Mouse (Mus musculus): ENCODE measurements around the gene Gm35549. TPM values are rescaled to one million over a fixed set of nuclear protein-coding genes. Genes with fewer than 3 reads are reported as not detected.
"Not testable (repeated sequence)": the region's sequence is repeated elsewhere in the genome, so short reads cannot be mapped to it uniquely, and the experiment has no call there.

Gene Gm35549
- polyA plus RNA-seq, 1 experiment from 2014 or later = 0.56 TPM

DNA sequence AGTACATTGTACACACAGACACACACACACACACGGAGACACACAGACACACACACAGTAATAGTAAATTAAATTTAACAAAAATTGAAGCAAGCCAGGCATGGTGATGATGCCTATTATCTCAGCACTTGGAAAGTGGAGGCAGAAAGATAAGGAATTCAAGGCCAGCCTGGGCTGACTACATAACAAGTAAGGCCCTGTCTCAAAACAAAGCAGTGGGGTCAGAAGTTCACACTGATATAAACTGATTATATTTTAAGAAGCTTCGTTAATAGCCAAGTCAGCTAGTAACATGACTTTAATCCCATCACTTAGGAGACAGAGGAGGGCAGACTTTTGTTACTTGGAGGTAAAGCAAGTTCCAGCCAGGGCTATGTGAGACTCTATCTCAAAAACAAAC is 19.9 kb upstream of the Gm35549 start:
- no peaks in the 10 kb centered on the region for H3K27me3 ChIP-seq (ENCODE audit: control insufficient read depth, insufficient read depth, low read length)
- 88% methylated on average over 2 of the region's 2 CpGs for WGBS
- ATAC-seq (ENCODE audit: low FRiP score) = no peak
- H3K4me2 ChIP-seq (replicated peaks) = peak overlapping the region; percentile 19; the same call in 1 of the 2 replicates
- peaks cover 41% of the 10 kb centered on the region for H3K36me3 ChIP-seq (replicated peaks; ENCODE audit: control insufficient read depth, insufficient read depth)
- no peak for DNase-seq (ENCODE audit: low spot score)
- peaks cover 9% of the 10 kb centered on the region; the same call in 1 of the 2 replicates for H3K9me3 ChIP-seq (ENCODE audit: control insufficient read depth, low read length)
- H3K27ac ChIP-seq = no peak overlapping the region
- H3K4me1 ChIP-seq (replicated peaks; ENCODE audit: control insufficient read depth, insufficient read depth, low read length) = peaks cover 9% of the 10 kb centered on the region
- no peak overlapping the region for H3K9ac ChIP-seq
- H3K4me3 ChIP-seq (replicated peaks; ENCODE audit: low read length) = no peak overlapping the region

DNA sequence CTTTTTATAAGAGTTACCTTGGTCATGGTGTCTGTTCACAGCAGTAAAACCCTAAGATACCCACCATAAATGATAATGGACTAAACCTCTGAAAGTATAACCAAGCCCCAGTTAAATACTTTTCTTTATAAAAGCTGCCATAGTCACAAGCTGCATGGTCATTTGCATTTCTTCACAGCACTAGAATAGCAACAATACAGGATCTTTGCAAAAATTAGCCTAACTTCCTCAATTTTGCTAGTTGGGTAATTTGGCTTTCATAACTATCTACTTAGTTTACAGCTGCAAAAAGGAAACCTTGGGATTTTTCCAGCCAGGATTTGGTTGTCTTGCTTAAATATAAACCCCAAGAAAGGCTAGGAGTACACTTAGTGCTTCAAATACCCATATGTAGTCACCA is 16.9 kb upstream of the Gm35549 start:
- H3K27ac ChIP-seq = no peak overlapping the region
- H3K4me3 ChIP-seq (replicated peaks; ENCODE audit: low read length) = no peak overlapping the region
- ATAC-seq (ENCODE audit: low FRiP score) (no peak), DNase-seq (ENCODE audit: low spot score) (no peak)
- H3K9ac ChIP-seq = no peak overlapping the region
- peaks cover 68% of the 10 kb centered on the region for H3K36me3 ChIP-seq (replicated peaks; ENCODE audit: control insufficient read depth, insufficient read depth)
- H3K4me2 ChIP-seq (replicated peaks) = no peak overlapping the region
- no peaks in the 10 kb centered on the region for H3K9me3 ChIP-seq (ENCODE audit: control insufficient read depth, low read length)
- no peaks in the 10 kb centered on the region for H3K27me3 ChIP-seq (ENCODE audit: control insufficient read depth, insufficient read depth, low read length)
- H3K4me1 ChIP-seq (replicated peaks; ENCODE audit: control insufficient read depth, insufficient read depth, low read length) = peaks cover 9% of the 10 kb centered on the region

DNA sequence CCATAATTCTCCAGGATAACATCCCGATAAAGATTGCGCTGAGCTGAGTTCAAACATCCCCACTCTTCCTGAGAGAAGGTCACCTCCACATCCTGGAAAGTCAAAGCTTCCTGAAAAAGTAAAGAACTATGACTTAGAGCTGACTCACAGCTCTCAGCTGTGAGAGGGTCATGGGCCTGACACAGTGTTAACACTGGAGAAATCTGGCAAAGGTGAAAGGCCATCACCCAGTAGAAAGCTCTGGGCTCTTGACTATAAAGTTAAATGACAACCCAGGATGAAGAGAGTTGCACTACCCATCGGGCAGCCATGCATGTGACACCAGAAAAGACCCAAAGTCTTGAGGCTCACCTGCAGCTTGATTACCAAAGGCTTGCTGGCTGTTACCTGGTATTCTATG is 12.9 kb upstream of the Gm35549 start:
- H3K9me3 ChIP-seq (ENCODE audit: control insufficient read depth, low read length) = no peaks in the 10 kb centered on the region

DNA sequence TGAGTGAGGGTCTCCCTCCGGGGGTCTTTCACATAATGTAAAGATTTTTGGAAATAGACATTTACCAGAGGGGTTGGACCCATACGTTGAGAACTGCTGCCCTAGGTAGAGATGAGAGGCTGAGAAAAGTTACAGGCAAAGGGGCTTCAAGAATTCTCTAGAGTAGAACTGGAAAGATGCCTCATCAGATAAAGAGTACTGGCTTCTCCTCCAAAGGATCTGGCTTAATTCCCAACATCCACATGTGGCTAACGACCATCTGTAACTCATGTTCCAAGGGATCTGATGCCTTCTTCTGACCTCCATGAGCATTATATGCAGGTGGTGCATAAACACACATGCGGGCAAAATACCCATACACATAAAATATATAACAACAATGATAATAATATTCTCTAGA is 11.8 kb upstream of the Gm35549 start:
- ATAC-seq (ENCODE audit: low FRiP score) (no peak), DNase-seq (ENCODE audit: low spot score) (no peak)
- Histone ChIP-seq H3K4me3 (replicated peaks; ENCODE audit: low read length) (no peak overlapping the region), H3K9ac (no peak overlapping the region), H3K36me3 (replicated peaks; ENCODE audit: control insufficient read depth, insufficient read depth) (peaks cover 94% of the 10 kb centered on the region), H3K4me2 (replicated peaks) (no peak overlapping the region), H3K27me3 (ENCODE audit: control insufficient read depth, insufficient read depth, low read length) (no peaks in the 10 kb centered on the region), H3K4me1 (replicated peaks; ENCODE audit: control insufficient read depth, insufficient read depth, low read length) (no peaks in the 10 kb centered on the region), H3K9me3 (ENCODE audit: control insufficient read depth, low read length) (no peaks in the 10 kb centered on the region), H3K27ac (no peak overlapping the region)
- WGBS = 97% methylated on average over 4 of the region's 4 CpGs

More for the DNA sequence above, 12.9 kb upstream of the Gm35549 start:
- no peaks in the 10 kb centered on the region for H3K4me1 ChIP-seq (replicated peaks; ENCODE audit: control insufficient read depth, insufficient read depth, low read length)
- H3K36me3 ChIP-seq (replicated peaks; ENCODE audit: control insufficient read depth, insufficient read depth) = peaks cover 94% of the 10 kb centered on the region
- no peak overlapping the region for H3K27ac ChIP-seq
- H3K27me3 ChIP-seq (ENCODE audit: control insufficient read depth, insufficient read depth, low read length) = no peaks in the 10 kb centered on the region
- DNase-seq (ENCODE audit: low spot score) (no peak), ATAC-seq (ENCODE audit: low FRiP score) (no peak)
- H3K4me2 ChIP-seq (replicated peaks) = no peak overlapping the region
- 96% methylated on average over 3 of the region's 3 CpGs for WGBS
- no peak overlapping the region for H3K4me3 ChIP-seq (replicated peaks; ENCODE audit: low read length)
- no peak overlapping the region for H3K9ac ChIP-seq

DNA sequence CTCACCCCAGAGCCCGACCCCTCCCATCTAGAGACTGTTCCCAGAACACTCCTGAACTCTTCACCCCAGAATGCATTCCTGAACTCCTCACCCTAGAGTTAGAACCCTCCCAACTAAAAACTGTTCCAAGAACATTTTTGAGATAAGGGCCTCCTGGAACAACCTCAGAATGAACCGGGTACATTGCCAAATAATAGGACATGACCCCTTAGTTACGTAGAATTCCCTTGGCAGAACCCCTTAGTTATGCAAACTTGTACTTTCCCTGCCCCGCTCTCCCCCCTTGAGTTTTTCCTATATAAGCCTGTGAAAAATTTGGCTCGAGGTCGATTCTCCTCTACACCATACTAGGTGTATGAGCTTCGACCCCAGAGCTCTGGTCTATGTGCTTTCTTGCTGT is 11.3 kb upstream of the Gm35549 start:
- H3K9ac ChIP-seq; H3K9me3 ChIP-seq (ENCODE audit: control insufficient read depth, low read length); ATAC-seq (ENCODE audit: low FRiP score); H3K4me3 ChIP-seq (replicated peaks; ENCODE audit: low read length); H3K27me3 ChIP-seq (ENCODE audit: control insufficient read depth, insufficient read depth, low read length); H3K4me1 ChIP-seq (replicated peaks; ENCODE audit: control insufficient read depth, insufficient read depth, low read length); H3K27ac ChIP-seq; DNase-seq (ENCODE audit: low spot score); H3K4me2 ChIP-seq (replicated peaks): not testable (repeated sequence)
- H3K36me3 ChIP-seq (replicated peaks; ENCODE audit: control insufficient read depth, insufficient read depth) = peaks cover 94% of the 10 kb centered on the region
- 92% methylated on average over 2 of the region's 7 CpGs for WGBS

DNA sequence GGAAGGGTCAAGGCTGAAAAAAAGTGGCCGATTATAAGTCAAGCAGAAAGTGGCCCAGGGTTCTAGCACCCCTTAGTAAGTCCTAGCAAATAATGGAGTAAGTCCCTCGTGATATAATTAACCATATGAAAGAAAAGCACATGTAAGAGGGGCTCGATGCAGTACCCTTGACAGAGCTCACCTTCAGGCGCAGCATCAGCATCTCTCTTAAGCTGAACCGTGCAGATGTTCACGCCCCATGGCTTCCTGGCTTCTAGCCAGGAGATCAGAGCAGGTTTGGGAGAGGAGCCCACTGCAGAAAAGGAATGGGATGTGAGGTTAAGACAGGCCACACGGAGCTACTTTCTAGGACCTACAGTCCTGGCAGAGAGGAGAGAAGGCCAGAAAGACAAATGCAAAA is 10.7 kb upstream of the Gm35549 start:
- H3K27ac ChIP-seq = no peak overlapping the region
- 94% methylated on average over 7 of the region's 7 CpGs for WGBS
- no peak for DNase-seq (ENCODE audit: low spot score)

DNA sequence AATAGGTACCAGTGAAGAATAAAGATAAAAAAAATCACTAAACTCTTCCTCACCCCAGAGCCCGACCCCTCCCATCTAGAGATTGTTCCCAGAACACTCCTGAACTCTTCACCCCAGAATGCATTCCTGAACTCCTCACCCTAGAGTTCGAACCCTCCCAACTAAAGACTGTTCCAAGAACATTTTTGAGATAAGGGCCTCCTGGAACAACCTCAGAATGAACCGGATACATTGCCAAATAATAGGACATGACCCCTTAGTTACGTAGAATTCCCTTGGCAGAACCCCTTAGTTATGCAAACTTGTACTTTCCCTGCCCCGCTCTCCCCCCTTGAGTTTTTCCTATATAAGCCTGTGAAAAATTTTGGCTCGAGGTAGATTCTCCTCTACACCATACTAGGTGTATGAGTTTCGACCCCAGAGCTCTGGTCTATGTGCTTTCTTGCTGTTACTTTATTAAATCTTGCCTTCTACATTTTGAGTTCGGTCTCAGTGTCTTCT is 4.0 kb upstream of the Gm35549 start:
- DNase-seq (ENCODE audit: low spot score); H3K9ac ChIP-seq; H3K4me1 ChIP-seq (replicated peaks; ENCODE audit: control insufficient read depth, insufficient read depth, low read length); H3K9me3 ChIP-seq (ENCODE audit: control insufficient read depth, low read length); H3K27me3 ChIP-seq (ENCODE audit: control insufficient read depth, insufficient read depth, low read length); ATAC-seq (ENCODE audit: low FRiP score); H3K27ac ChIP-seq; H3K4me3 ChIP-seq (replicated peaks; ENCODE audit: low read length); H3K4me2 ChIP-seq (replicated peaks): not testable (repeated sequence)
- peaks cover 47% of the 10 kb centered on the region for H3K36me3 ChIP-seq (replicated peaks; ENCODE audit: control insufficient read depth, insufficient read depth)
- WGBS = 99% methylated on average over 7 of the region's 8 CpGs

More for the DNA sequence above, 10.7 kb upstream of the Gm35549 start:
- no peak overlapping the region for H3K4me2 ChIP-seq (replicated peaks)
- H3K4me1 ChIP-seq (replicated peaks; ENCODE audit: control insufficient read depth, insufficient read depth, low read length) = no peaks in the 10 kb centered on the region
- H3K9ac ChIP-seq = no peak overlapping the region
- no peaks in the 10 kb centered on the region for H3K27me3 ChIP-seq (ENCODE audit: control insufficient read depth, insufficient read depth, low read length)
- peaks cover 94% of the 10 kb centered on the region for H3K36me3 ChIP-seq (replicated peaks; ENCODE audit: control insufficient read depth, insufficient read depth)
- no peak for ATAC-seq (ENCODE audit: low FRiP score)
- no peak overlapping the region for H3K4me3 ChIP-seq (replicated peaks; ENCODE audit: low read length)
- no peaks in the 10 kb centered on the region for H3K9me3 ChIP-seq (ENCODE audit: control insufficient read depth, low read length)

DNA sequence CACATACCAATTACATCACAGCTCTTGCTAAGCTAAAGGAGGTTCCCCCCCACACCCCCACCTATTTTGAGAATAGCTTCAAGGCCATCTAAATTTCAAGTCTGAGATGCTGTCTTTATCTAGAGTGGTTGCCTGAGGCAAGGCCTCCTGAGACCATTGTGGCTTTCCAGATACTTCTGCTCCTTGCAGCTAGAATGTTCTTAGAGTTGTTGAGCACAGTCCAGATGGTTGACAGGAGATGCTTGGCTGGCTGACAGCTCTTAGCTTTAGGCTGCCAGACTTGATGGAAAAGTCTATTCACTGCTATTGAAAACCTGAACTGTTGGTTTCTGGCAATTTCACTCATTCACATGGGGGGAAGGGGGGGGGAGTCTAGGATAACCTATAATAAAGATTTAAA is 2.3 kb upstream of the Gm35549 start:
- no peaks in the 10 kb centered on the region for H3K27me3 ChIP-seq (ENCODE audit: control insufficient read depth, insufficient read depth, low read length)
- H3K4me3 ChIP-seq (replicated peaks; ENCODE audit: low read length) = no peak overlapping the region
- H3K4me2 ChIP-seq (replicated peaks) = no peak overlapping the region
- H3K9me3 ChIP-seq (ENCODE audit: control insufficient read depth, low read length) = 0 out of 2 replicates have a peak, but pooled peaks cover 4% of the 10 kb centered on the region
- no peak overlapping the region for H3K9ac ChIP-seq
- no peaks in the 10 kb centered on the region for H3K4me1 ChIP-seq (replicated peaks; ENCODE audit: control insufficient read depth, insufficient read depth, low read length)
- H3K27ac ChIP-seq = no peak overlapping the region
- ATAC-seq (ENCODE audit: low FRiP score) (no peak), DNase-seq (ENCODE audit: low spot score) (no peak)
- H3K36me3 ChIP-seq (replicated peaks; ENCODE audit: control insufficient read depth, insufficient read depth) = peaks cover 30% of the 10 kb centered on the region

DNA sequence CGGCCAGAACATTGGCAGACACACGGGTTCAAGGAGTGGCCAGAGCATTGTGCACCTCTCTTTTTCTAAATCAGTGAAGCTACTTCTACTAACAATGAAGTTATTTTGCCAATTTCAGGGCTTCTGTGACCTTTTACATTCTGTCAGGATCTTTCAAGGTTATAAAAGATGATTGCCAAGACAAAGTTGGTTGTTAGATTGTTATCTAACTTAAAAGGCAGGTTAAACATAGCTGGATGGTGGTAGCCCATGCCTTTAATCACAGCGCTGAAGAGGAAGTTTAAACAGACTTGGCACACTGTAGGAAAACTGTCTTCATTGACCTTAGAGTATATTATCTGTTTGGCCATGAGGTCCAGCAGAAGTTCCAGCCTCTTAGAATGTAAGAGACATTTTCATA is 1.8 kb upstream of the Gm35549 start:
- WGBS = 93% methylated on average over 3 of the region's 3 CpGs

DNA sequence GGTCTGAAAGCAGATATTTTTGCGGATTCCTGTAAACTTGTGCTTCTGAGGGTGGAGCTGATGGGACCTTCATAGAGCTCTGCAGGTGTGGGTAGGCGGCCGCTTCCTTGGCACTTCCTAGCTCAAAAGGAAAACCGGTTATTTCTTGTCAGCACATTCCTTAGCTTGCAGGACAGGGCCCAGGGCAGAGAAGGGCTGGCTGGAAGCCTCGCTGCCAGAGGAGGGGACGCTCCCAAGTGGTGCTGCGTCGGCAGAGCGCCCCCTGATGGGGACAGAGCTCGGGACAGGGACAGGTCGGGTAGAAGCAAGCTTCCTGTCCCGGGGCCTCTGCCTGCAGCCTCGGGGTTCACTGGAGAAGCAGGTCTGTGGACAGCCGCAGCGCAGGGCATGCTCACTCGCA is 6.2 kb downstream of the Gm35549 start:
- H3K4me3 ChIP-seq (replicated peaks; ENCODE audit: low read length) = no peak overlapping the region
- no peak for ATAC-seq (ENCODE audit: low FRiP score)

More for the DNA sequence above, 1.8 kb upstream of the Gm35549 start:
- H3K27ac ChIP-seq = no peak overlapping the region
- H3K36me3 ChIP-seq (replicated peaks; ENCODE audit: control insufficient read depth, insufficient read depth) = peaks cover 25% of the 10 kb centered on the region
- 0 out of 2 replicates have a peak, but pooled peaks cover 4% of the 10 kb centered on the region for H3K9me3 ChIP-seq (ENCODE audit: control insufficient read depth, low read length)
- H3K27me3 ChIP-seq (ENCODE audit: control insufficient read depth, insufficient read depth, low read length) = no peaks in the 10 kb centered on the region
- H3K4me2 ChIP-seq (replicated peaks) = no peak overlapping the region
- DNase-seq (ENCODE audit: low spot score) = no peak
- ATAC-seq (ENCODE audit: low FRiP score) = no peak
- no peak overlapping the region for H3K4me3 ChIP-seq (replicated peaks; ENCODE audit: low read length)
- H3K4me1 ChIP-seq (replicated peaks; ENCODE audit: control insufficient read depth, insufficient read depth, low read length) = no peaks in the 10 kb centered on the region
- H3K9ac ChIP-seq = no peak overlapping the region

More for the DNA sequence above, 6.2 kb downstream of the Gm35549 start:
- Histone ChIP-seq H3K9ac (no peak overlapping the region), H3K36me3 (replicated peaks; ENCODE audit: control insufficient read depth, insufficient read depth) (peaks cover 21% of the 10 kb centered on the region), H3K9me3 (ENCODE audit: control insufficient read depth, low read length) (no peaks in the 10 kb centered on the region), H3K4me1 (replicated peaks; ENCODE audit: control insufficient read depth, insufficient read depth, low read length) (no peaks in the 10 kb centered on the region), H3K27me3 (ENCODE audit: control insufficient read depth, insufficient read depth, low read length) (no peaks in the 10 kb centered on the region), H3K4me2 (replicated peaks) (no peak overlapping the region), H3K27ac (no peak overlapping the region)
- DNase-seq (ENCODE audit: low spot score) = no peak
- WGBS = 35% methylated on average over 16 of the region's 16 CpGs
